Mouse (Mus musculus) left cerebral cortex, postnatal 4 days (tissue): ENCODE data around the gene Picalm. TPM values are rescaled to one million over a fixed set of nuclear protein-coding genes. Genes with fewer than 3 reads are reported as not detected.
"Not testable (repeated sequence)": the region's sequence is repeated elsewhere in the genome, so short reads cannot be mapped to it uniquely, and the experiment has no call there.

ENCODE experiments used
- DNase-seq: peaks from one replicate; pipeline ENCODE4 v3.0.0-alpha.2; 2022
- intact Hi-C: fragments of 180-260 bp; cut with DNase I; formaldehyde crosslinking; loops from one replicate; pipeline ENCODE4 v1.15.1; 2025
- total RNA-seq, 2 experiments: library from RNA; stranded (reverse); gene quantifications; 2 replicates each; pipeline ENCODE4 v1.2.3; 2021

The Picalm gene
- total RNA-seq, 2 experiments from 2014 or later, result 250 to 257 TPM

DNA sequence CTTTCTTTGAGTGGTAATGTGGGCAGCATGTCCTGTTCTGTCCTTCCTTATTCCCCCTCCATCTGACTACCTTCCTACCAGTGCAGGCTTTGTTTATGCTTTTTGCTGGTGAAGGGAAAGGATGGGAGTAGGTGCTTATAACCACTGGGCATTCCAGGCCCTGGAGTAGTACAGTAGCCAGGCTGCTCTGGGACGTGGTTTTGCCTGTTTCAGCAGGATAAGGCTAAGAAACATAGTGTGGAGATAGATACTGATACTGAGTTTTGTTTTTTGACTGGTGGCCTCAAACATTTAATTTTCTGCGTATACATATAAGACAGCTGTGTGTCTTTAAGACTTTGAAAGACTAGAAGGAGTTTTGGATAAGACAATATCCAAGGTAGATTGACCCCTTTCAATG, 73.9 kb downstream of the Picalm start:
- intact Hi-C loops, result no loop called here
- DNase-seq, result no peak

DNA sequence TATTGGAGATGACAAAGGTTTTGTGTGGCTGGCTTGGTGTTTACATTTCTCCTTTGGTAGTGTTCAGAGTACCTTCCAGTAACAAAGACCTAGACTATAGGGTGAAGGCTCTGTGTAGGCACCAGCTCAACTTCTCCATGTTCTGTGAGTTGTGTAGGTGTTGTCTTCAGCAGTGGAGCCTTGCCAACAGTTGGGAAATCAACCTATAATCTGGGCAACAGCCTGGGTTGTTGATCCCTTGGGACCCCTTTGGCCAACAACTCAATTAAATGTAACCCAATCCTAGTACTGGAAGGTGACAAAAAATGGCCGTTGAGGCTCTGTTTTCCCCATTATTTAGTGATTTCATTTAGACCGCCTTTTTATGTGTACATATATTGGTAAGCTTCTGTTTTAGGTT, 80.1 kb downstream of the Picalm start:
- intact Hi-C loops, result no loop called here
- no peak for DNase-seq

DNA sequence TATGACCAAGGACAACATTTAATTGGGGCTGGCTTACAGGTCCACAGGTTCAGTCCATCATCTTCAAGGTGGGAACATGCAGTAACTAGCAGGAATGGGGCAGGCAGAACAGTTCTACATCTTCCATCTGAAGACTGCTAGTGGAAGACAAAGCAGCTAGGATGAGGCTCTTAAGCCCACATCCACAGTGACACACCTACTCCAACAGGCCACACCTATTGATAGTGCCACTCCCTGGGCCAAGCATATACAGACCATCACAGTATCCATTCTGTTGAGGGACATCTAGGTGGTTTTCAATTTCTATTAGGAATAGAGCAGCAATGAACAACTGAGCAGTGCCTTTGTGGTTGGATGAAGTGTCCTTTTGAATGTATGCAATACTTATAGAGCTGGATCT, 80.9 kb downstream of the Picalm start:
- DNase-seq, result no peak
- intact Hi-C loops, result no loop called here

DNA sequence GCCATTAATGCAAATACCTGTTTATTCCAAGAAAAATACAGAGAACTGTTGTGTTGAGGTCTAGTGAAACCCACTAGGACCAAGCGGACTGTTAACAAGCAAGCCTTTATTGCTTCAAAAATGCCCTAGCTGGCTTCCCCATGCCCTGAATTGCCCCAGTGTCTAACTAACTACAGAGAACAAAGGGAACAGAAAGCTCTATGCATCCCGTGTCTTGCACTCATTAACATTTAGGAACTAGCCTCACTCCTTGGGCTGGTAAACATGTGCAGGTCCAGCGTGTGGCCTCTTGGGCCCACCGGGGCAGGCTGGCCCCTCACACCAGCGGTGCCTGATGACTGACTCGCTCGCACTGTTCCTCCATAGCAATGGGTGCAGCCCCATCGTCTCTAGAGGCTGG, 86.5 kb downstream of the Picalm start:
- intact Hi-C loops, result no loop called here
- no peak for DNase-seq

DNA sequence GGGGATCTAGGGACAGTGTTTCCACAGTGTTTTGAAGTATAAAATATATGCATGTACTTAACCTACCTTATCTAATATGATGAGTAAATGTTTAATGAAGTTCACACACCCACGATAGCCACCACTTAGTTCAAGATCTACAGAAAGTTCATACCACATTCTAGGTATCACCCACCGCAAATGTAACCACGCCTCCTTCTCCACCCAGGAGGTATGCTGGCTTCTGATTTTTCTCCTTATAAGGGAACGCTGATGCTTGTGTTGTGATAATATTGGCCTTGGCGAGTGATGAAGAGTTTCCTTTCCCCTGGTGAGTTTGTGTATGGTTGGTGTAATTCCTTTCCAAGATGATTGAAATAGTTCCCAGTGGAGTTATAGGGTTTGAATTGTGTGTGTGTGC, 88.1 kb downstream of the Picalm start:
- intact Hi-C loops, result no loop called here

DNA sequence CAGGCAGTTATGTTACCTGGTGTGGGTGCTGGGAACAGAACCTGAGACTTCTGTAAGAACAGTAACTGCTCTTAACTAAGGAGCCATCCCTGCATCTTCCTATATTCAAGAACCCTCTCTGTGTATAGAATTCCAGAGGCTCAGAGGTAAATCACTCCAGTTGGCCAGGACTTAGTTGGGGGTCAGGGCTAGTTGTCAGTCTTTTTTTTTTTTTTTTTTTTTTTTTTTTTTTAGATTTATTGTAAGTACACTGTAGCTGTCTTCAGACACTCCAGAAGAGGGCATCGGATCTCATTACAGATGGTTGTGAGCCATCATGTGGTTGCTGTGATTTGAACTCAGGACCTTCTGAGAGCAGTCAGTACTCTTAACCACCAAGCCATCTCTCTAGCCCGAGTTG, 91.5 kb downstream of the Picalm start:
- intact Hi-C loops, result no loop called here
- DNase-seq, result no peak

More for the DNA sequence above, 88.1 kb downstream of the Picalm start:
- DNase-seq, result no peak

DNA sequence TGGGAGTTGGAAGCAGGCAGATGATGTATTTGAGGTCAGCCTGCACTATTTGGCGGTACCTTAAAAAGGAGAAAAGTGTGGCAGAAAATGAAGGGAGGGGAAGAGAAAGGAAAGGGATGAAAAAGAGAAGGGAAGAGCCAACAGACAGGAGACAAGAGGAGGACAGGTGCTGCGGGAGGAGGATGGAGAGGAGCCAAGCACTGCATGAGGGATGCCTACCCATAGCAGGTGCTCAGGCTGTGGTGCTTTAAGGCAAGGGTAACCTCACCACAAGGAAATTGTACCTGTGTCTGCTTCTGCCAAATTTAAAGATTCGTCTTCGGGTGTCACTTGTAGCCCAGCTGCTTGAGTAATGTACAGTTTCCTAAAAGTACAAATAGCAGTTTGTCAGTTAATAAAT, 98.1 kb downstream of the Picalm start:
- DNase-seq, result no peak
- intact Hi-C loops, result no loop called here

DNA sequence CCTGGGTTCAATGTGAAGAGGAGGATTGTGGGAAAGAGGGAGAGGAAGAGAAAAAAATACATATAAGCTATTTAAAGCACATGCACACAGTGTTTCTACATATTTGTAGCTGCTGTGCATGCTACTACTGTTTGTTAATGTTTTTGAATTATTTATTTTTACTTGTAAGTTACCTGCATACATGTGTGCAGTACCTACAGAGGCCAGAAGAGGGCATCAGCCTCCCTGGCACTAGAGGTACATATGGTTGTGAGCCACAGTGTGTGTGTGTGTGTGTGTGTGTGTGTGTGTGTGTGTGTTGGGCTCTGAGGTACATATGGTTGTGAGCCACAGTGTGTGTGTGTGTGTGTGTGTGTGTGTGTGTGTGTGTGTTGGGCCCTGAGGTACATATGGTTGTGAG, 98.9 kb downstream of the Picalm start:
- intact Hi-C loops, result not testable (repeated sequence)
- DNase-seq, result peak; percentile 38

DNA sequence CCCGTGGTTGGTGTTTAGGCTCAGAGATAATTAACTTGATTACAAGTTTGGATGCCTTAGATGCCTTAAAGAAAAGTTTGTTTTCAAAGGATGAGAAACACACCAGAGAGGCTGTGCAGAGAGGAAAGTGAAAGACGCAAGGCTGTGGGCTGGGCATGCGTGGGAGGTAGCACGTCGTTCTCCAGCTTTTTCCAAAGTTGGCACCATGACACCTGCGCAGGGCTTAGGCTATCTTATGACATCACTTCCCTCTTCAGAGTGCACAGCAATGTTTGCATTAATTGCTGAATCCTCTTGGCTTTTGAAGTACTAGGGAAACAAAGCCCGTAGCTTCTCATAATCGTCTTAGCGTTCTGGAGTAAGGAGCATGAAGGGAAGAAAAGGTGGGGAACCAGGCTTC, 101.4 kb downstream of the Picalm start:
- intact Hi-C loops, result no loop called here
- no peak for DNase-seq

DNA sequence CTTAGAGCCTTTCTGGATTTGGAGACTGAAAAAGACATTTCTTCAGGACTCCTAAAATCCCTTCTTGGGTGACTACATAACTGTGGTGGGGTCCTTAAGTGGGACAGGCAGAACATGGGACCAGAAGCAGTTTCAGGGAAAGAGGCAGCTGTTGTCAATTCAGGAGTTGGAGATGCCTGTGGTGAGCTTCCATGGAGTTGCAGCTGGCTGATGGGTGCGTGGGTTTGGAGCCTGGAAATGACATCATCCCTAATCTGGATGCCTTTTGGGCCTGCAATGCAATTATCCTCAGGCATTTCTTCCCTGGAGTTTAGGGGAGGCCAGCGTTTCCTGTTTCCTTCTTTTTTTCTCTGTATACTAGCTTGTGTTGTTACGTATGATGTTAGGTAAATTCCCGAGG, 103.9 kb downstream of the Picalm start:
- intact Hi-C loops, result no loop called here
- DNase-seq, result no peak

DNA sequence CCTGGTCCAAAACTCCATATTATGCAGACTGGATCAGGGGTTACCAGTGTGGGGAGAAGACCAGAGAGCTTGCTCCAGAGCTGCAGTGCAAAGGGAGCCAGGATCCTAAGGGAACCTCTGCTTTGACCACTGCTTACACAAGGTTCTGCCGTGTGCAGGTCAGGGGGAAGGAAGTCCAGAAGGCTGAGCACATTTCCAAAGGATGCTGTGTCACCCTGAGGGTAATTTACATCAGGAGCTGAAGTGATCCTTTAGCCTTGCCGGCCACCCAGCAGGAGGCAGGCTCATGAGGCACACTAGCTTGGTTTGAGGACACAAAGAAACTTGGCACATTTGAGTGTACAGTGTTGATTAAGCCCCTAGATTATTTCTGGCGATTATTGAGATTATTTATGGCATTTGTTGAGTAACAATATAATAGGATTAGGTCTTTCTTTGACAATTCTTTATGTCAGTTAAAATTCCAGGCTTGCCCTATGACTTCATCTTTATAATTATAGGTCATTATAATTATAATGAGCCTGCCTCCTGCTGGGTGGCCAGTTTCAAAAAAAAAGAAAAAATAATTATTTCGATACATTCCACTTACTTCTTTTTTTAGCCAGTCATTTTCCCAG, 106.4 kb downstream of the Picalm start:
- intact Hi-C loops, result no loop called here
- no peak for DNase-seq

DNA sequence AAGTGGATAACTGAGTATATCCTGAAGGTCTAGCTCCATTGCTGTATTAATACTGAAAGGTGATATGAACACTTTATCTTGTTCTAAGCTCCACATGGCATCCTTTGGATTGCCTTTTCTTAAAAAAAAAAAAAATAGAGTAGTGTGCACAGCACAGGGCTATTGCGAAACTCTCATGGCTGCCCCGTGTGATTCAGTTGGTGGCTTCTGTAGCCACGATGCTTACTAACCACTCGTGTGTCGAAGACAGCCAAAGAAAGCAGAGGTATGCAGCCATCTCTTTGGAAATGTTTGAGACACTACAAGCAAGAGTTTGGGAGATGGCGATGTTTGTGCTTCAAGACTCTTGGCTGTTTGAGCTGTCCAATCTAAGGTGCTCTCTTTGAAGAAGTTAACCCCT, 113.1 kb downstream of the Picalm start:
- intact Hi-C loops, result no loop called here

DNA sequence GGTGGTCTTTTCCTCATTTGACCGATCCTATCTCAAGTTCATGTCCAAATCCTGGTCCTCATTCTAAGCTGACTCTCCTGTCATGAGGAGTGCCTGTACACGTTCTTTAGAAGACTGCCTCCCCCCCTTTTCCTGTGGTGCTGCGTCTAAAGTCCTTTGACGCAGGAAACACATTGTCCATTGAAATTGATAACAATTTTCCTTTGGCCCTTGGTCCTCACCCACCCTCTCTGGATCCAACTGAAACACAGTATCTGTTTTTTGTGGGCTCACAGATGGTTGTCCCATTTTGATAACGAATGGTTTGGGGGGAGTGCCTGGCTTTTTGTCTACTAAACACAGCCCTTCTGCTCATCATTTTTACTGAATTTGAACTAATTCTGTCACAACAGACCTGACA, 113.6 kb downstream of the Picalm start:
- intact Hi-C loops, result no loop called here
- DNase-seq, result no peak

More for the DNA sequence above, 113.1 kb downstream of the Picalm start:
- DNase-seq, result no peak

DNA sequence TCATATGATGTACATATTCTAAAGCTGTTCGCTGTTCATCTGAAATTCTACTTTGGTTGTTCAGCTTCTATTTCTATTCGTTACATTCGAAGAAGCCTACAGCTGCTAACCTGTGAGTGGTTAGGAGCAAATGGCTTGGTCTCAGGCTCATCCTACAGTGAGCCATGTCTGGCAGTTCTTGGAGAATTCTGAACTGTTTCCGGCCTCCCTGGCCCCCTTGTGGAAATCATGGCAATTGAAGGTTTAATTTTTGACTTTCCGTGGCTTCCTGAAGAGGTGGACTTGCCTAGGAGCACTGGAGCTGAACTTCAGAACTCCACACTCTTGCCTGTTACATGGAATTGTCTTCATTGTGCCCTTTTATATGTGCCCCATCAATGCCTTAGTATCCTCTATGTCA, 122.9 kb downstream of the Picalm start:
- no peak for DNase-seq
- intact Hi-C loops, result no loop called here

DNA sequence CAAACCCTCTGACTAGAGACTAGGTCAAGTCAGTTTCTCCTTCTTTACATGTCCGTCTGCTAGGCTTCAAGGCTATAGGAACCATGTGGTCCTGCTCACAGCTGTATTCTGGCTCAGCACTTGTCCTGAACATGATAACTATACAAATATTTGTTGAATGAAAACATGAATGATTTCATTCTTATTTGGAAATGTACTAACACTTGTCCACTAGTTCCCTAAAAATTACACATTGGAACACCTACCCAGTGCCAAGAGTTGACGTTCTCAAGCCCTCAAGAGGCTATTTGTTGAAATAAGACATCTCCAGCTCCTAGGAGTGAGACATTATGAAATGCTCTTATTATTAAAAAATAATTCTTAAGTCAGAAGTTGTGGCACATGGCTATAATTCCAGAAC, 128.7 kb downstream of the Picalm start:
- intact Hi-C loops, result no loop called here
- no peak for DNase-seq

DNA sequence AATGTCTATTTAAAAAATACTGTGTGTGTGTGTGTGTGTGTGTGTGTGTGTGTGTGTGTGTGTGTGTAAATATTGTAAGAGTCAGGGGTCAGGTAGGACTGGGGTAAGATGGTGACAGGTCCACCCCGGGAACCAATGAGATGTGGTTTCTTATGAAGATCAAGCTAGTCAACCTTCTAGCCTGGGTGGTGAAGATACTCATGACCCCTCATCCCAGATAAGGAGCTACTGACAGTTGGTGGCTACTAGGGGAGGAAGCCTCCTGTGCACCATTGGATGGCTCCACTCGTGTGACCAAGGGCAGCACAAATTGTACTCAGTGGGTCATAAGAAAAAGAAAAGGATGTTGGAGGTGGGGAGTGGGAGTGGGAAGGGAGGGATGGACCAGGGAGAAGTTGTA, 129.9 kb downstream of the Picalm start:
- intact Hi-C loops, result no loop called here

DNA sequence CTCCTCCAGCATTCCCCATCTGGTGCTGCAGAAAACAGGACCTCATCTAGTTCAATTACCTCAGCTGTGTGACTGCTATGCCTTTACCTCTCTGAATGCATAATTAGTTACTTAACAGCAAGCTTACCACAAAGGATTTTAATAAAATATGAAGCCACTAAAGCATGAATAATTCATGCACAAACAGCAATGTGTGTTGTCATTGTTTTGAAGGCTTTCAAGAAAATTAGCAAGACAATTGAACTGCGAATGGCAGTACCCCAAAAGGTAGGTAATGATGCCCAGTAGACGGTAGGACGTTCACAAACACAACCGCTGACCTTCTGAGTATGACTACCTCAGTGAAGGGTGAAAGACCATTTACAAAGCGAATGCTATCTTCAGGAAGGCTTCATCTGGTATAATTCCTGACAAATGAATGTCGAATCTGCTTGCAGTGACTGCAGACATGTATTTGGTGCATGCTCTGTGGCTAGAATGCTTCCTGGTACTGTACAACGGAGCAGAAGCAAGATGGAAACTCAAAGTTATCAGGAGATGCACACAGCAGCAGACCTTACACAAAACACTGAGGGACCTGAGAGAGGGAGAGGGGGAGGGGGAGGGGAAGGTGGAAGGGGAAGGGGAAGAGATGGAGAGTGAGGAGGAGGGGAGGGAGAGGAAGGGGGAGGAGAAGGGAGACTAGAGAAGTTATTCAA, 132.0 kb downstream of the Picalm start:
- DNase-seq, result no peak
- intact Hi-C loops, result no loop called here

More for the DNA sequence above, 129.9 kb downstream of the Picalm start:
- no peak for DNase-seq

Other genes with a start within 250 kb of the Picalm start
- gene Ccdc81, start 226.6 kb upstream of the Picalm start, total RNA-seq, result under 1 TPM; 0.40 to 0.56 TPM
- 100 to 1,000 TPM; 108 to 109 TPM for gene Hikeshi, start 189.0 kb upstream of the Picalm start, total RNA-seq
- 10 to 100 TPM; 32.6 to 34.0 TPM for gene Eed, start 149.2 kb upstream of the Picalm start, total RNA-seq
- not detected for gene Ccdc83, start 135.6 kb downstream of the Picalm start, total RNA-seq
- 10 to 100 TPM; 22.8 to 23.5 TPM for gene Sytl2, start 172.0 kb downstream of the Picalm start, total RNA-seq